Mouse (Mus musculus) kidney, postnatal 0 days (tissue): ENCODE measurements around the gene Rbmxl1. TPM values are rescaled to one million over a fixed set of nuclear protein-coding genes. Genes with fewer than 3 reads are reported as not detected.

Experiments
- ATAC-seq: fragments of 200-750 bp; cut with Nextera tagmentation; replicated peaks from 2 replicates; pipeline ENCODE4 v1.8.0; 2017; ENCODE audit warnings: low read depth, moderate number of reproducible peaks, moderate TSS enrichment, moderate library complexity; ENCODE audit not compliant: low FRiP score
- DNase-seq: peaks from one replicate; pipeline ENCODE4 v3.0.0-alpha.2; 2016; ENCODE audit warnings: low spot score
- H3K27ac ChIP-seq: fragments of 300-500 bp; sonication (generic); 2 replicates; pipeline ENCODE4 v1.5.1; 2014; ENCODE audit warnings: mild to moderate bottlenecking
- H3K27me3 ChIP-seq: fragments of 300-500 bp; sonication (generic); 2 replicates; pipeline ENCODE4 v1.6.1; 2014; ENCODE audit warnings: low read length, mixed read lengths; ENCODE audit not compliant: insufficient read depth
- H3K36me3 ChIP-seq: fragments of 300-500 bp; sonication (generic); 2 replicates; pipeline ENCODE4 v1.6.1; 2014; ENCODE audit warnings: low read length, mixed read lengths; ENCODE audit not compliant: insufficient read depth
- H3K4me1 ChIP-seq: fragments of 300-500 bp; sonication (generic); replicated peaks from 2 replicates; pipeline ENCODE4 v1.6.1; 2014; ENCODE audit warnings: antibody characterized with exemption, low read length, mixed read lengths; ENCODE audit not compliant: insufficient read depth
- H3K4me2 ChIP-seq: fragments of 300-500 bp; sonication (generic); 2 replicates; pipeline ENCODE4 v1.6.1; 2014; ENCODE audit warnings: mild to moderate bottlenecking, low read length, moderate library complexity, mixed read lengths
- H3K4me3 ChIP-seq: fragments of 300-500 bp; sonication (generic); replicated peaks from 2 replicates; pipeline ENCODE4 v1.5.1; 2014; ENCODE audit warnings: low read depth, low read length
- H3K9ac ChIP-seq: fragments of 300-500 bp; sonication (generic); 2 replicates; pipeline ENCODE4 v1.6.1; 2014; ENCODE audit warnings: low read depth, low read length
- H3K9me3 ChIP-seq: fragments of 300-500 bp; sonication (generic); replicated peaks from 2 replicates; pipeline ENCODE4 v1.6.1; 2016; ENCODE audit warnings: low read length, inconsistent platforms, mixed read lengths
- CTCF ChIP-seq: IDR thresholded peaks from 2 replicates; pipeline ENCODE4 v1.5.1; 2016; ENCODE audit warnings: antibody characterized with exemption, low read depth, mild to moderate bottlenecking, moderate library complexity
- WGBS: fragments of 180-500 bp; shearing (Covaris S2); extraction: QIAGEN DNeasy Blood & Tissue Kit; methylation state at CpG from one replicate; pipeline ENCODE4 v1.1.7; 2014; 5-methylcytosine and 5-hydroxymethylcytosine counted together
- polyA plus RNA-seq: library from polyadenylated mRNA; unstranded; fragments of >200 nt; fragmentation: Nextera tagmentation; extraction: Ambion mirVana; gene quantifications from 2 replicates; pipeline ENCODE4 v1.2.1, GENCODE M21; 2015

Gene Rbmxl1
- polyA plus RNA-seq, 1 experiment from 2014 or later = 150 TPM

GRCm38 (mm10) chr8:78514706-78515105, 6.0 kb upstream of the Rbmxl1 start:
- H3K36me3 ChIP-seq = no peaks in the 10 kb centered on the region
- no peak for DNase-seq
- H3K27ac ChIP-seq = no peak overlapping the region
- no peak for ATAC-seq
- WGBS = 91% methylated on average over 1 of the region's 1 CpGs
- H3K27me3 ChIP-seq = no peaks in the 10 kb centered on the region
- no peaks in the 10 kb centered on the region for H3K9me3 ChIP-seq
- H3K4me3 ChIP-seq = no peak overlapping the region
- no peak for TF ChIP-seq CTCF
- no peaks in the 10 kb centered on the region for H3K4me1 ChIP-seq
- no peak overlapping the region for H3K4me2 ChIP-seq
- no peak overlapping the region for H3K9ac ChIP-seq

DNA sequence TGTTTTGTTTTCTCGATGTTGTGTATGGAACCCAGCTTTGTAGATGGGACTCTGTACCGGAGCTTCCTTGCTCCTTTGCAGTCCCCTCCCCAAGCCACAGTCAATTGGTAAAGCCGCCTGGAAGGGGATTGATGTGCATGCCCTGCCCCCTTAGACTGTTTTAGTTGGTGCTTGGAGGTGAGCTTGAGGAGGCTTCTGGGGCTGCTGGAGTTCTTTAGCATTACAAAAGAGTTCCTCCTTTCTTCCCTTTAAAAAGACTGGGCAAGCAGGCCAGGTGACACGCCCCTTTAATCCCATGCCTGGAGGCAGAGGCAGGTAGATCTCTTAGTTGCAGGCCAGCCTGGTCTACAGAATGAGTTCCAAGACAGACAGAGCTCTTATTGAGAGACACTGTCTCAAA, 4.4 kb upstream of the Rbmxl1 start:
- Histone ChIP-seq H3K4me3 (no peak overlapping the region), H3K4me2 (no peak overlapping the region), H3K27me3 (no peaks in the 10 kb centered on the region), H3K9ac (no peak overlapping the region), H3K9me3 (no peaks in the 10 kb centered on the region), H3K36me3 (no peaks in the 10 kb centered on the region), H3K4me1 (no peaks in the 10 kb centered on the region), H3K27ac (no peak overlapping the region)
- no peak for ATAC-seq
- WGBS = 93% methylated on average over 4 of the region's 4 CpGs
- TF ChIP-seq CTCF = no peak
- DNase-seq = no peak

DNA sequence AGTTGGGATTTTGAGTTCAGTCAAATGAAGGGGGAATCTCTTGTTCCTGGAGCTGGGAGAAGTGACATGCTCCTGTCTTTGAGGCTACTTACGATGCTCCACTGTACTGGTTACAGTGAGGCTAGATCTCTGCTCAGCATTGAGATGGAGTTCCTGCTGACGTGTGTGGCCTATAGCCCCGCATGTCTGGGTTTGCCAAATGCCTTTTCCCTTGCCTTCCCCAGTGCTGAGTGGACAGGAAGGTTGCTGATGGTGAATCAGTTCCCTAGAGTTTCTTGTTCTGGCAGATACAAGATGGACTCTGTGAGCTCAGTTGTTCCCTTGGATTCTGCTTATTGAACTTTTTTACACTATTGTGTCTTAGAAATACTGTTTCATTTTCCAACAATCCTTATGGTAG, 2.2 kb upstream of the Rbmxl1 start:
- TF ChIP-seq CTCF = no peak
- Histone ChIP-seq H3K4me3 (no peak overlapping the region), H3K4me1 (no peaks in the 10 kb centered on the region), H3K27me3 (no peaks in the 10 kb centered on the region), H3K4me2 (no peak overlapping the region), H3K27ac (no peak overlapping the region), H3K9ac (no peak overlapping the region), H3K9me3 (no peaks in the 10 kb centered on the region), H3K36me3 (no peaks in the 10 kb centered on the region)
- DNase-seq (no peak), ATAC-seq (no peak)
- WGBS = 73% methylated on average over 3 of the region's 3 CpGs

- H3K9ac ChIP-seq = peak overlapping the region; percentile 99
- no peak for TF ChIP-seq CTCF
- H3K9me3 ChIP-seq = no peaks in the 10 kb centered on the region
- peak overlapping the region; percentile 96 for H3K4me2 ChIP-seq
- WGBS = under 1% methylated on average over 11 of the region's 11 CpGs
- H3K4me3 ChIP-seq = peak overlapping the region; percentile 97
- H3K4me1 ChIP-seq = no peaks in the 10 kb centered on the region
- no peak for ATAC-seq
- peak overlapping the region; percentile 95 for H3K27ac ChIP-seq
- H3K36me3 ChIP-seq = no peaks in the 10 kb centered on the region
- peak; percentile 66 for DNase-seq
- H3K27me3 ChIP-seq = no peaks in the 10 kb centered on the region
Measured at GRCm38 (mm10) chr8:78510094-78510493, 1.4 kb upstream of the Rbmxl1 start.

DNA sequence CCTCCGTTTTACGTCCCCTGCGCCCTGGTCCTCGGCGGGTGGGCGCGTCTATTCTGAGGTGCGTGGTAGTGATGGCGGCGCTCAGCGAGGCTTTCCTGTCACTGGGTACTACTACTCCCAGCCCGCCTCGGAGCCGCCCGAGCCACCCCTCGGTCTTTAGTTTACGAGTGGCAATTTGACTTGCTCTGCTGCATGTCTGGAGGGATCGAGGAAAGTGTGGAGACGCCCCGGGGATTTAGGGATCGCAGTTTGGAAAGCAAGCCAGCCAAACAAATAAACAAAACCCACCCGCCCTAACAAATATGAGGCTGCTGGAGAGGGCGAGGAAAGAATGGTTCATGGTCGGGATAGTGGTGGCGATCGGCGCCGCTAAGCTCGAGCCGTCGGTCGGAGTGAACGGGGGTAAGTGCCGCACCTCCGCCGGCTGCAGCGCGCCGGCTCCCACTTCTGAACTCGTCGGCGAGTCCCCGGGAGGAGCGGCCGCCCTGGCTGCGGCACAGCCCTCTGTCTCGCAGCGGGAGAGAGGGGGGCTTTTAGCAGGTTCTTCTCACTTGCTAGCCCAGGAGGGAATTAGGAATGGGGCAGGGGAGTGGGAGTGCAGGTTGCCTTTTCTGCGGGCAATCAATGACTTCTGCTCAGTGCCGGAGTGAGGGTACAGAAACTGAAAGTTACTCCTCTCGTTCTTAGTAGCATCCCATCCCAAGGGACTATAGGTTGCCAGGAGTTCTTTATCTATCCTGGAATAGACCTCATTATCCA, 754 bp upstream of the Rbmxl1 start, which contains the start of gene Slc10a7:
TSS of gene Slc10a7 (plus strand) at position 74 of the 759 bp plus-strand sequence.
- Histone ChIP-seq H3K27ac (peak within 1 kb of the TSS; percentile 95), H3K4me1 (no peaks in the 10 kb centered on the region), H3K4me2 (peak within 1 kb of the TSS; percentile 96), H3K36me3 (0 out of 2 replicates have a peak, but pooled peaks cover 4% of the 10 kb centered on the region), H3K9ac (peak within 1 kb of the TSS; percentile 99), H3K27me3 (no peaks in the 10 kb centered on the region), H3K9me3 (no peaks in the 10 kb centered on the region), H3K4me3 (peak within 1 kb of the TSS; percentile 97)
- no peak for TF ChIP-seq CTCF
- ATAC-seq (peak; percentile 92), DNase-seq (peak; percentile 95)
- WGBS = under 1% methylated on average over 51 of the region's 51 CpGs

- Histone ChIP-seq H3K4me1 (no peaks in the 10 kb centered on the region), H3K4me2 (peak overlapping the region; percentile 96), H3K36me3 (0 out of 2 replicates have a peak, but pooled peaks cover 8% of the 10 kb centered on the region), H3K27me3 (no peaks in the 10 kb centered on the region), H3K9ac (peak overlapping the region; percentile 99), H3K4me3 (peak overlapping the region; percentile 97), H3K27ac (peak overlapping the region; percentile 95), H3K9me3 (no peaks in the 10 kb centered on the region)
- peak; percentile 62 for DNase-seq
- no peak for TF ChIP-seq CTCF
- WGBS = under 1% methylated on average over 32 of the region's 38 CpGs
- peak; percentile 12; the same call in 1 of the 2 replicates for ATAC-seq
Measured at GRCm38 (mm10) chr8:78507979-78508718, 549 bp downstream of the Rbmxl1 start.
